9 mouse cellular contexts compared by ENCODE assay signal in genomic region chr6:87522236-87522635, GRCm38 (mm10). TPM values are rescaled to one million over a fixed set of nuclear protein-coding genes. Genes with fewer than 3 reads are reported as not detected.
DNase-seq lines count a peak whose midpoint lies in the region; ATAC-seq lines count a peak whose summit lies in the region.
"Had no signal": no experiment of that assay in that cellular context is flagged by ENCODE, and none has a peak within 500 bp of the region (broad histone marks: within the 10 kb centered on the region; RNA-seq: fewer than 3 reads in every experiment).

No protein-coding gene starts in this region.

- no peak overlapping the region for H3K4me2 ChIP-seq in forebrain, embryonic 11.5 days (ENCODE audit: low read depth, low read length, severe bottlenecking)
- H3K4me2 ChIP-seq in midbrain, embryonic 14.5 days (ENCODE audit: low read length), result no peak overlapping the region
- no peak overlapping the region for H3K4me2 ChIP-seq in midbrain, embryonic 13.5 days (replicated peaks)
- H3K4me2 ChIP-seq in midbrain, embryonic 15.5 days, result no peak overlapping the region
- H3K4me2 ChIP-seq: lung, embryonic 15.5 days had no signal

- H3K9ac ChIP-seq in forebrain, embryonic 11.5 days (ENCODE audit: low read length), result no peak overlapping the region
- H3K9ac ChIP-seq in midbrain, embryonic 14.5 days (replicated peaks; ENCODE audit: low read length), result no peak overlapping the region
- no peak overlapping the region for H3K9ac ChIP-seq in midbrain, embryonic 13.5 days (replicated peaks)
- no peak overlapping the region for H3K9ac ChIP-seq in midbrain, embryonic 15.5 days
- H3K9ac ChIP-seq: lung, embryonic 15.5 days had no signal

- peak; percentile 43 for DNase-seq in forebrain, embryonic 11.5 days (ENCODE audit: low spot score)
- DNase-seq in forebrain, embryonic 10.5 days (ENCODE audit: extremely low spot score, low spot score), result no peak
- DNase-seq in midbrain, embryonic 14.5 days, result peak; percentile 70
- DNase-seq in cerebellum, postnatal 10 days, result peak; percentile 72 to 76
- peak; percentile 75 for DNase-seq in kidney, postnatal 14 days
- peak; percentile 72 for DNase-seq in retina, embryonic 14.5 days (ENCODE audit: low spot score)

- H3K4me1 ChIP-seq in forebrain, embryonic 11.5 days (replicated peaks; ENCODE audit: control insufficient read depth, insufficient read depth, low read length), result no peaks in the 10 kb centered on the region
- H3K4me1 ChIP-seq in forebrain, embryonic 10.5 days, result peaks cover 9% of the 10 kb centered on the region
- no peaks in the 10 kb centered on the region for H3K4me1 ChIP-seq in midbrain, embryonic 14.5 days (ENCODE audit: control insufficient read depth, insufficient read depth, low read length)
- H3K4me1 ChIP-seq in midbrain, embryonic 13.5 days (replicated peaks), result no peaks in the 10 kb centered on the region
- H3K4me1 ChIP-seq in midbrain, embryonic 15.5 days, result no peaks in the 10 kb centered on the region
- H3K4me1 ChIP-seq: lung, embryonic 15.5 days had no signal

- ATAC-seq in forebrain, embryonic 11.5 days (replicated peaks; ENCODE audit: low FRiP score), result no peak
- no peak for ATAC-seq in midbrain, embryonic 14.5 days (ENCODE audit: low FRiP score, low TSS enrichment)
- ATAC-seq in midbrain, embryonic 13.5 days, result no peak
- no peak for ATAC-seq in midbrain, embryonic 15.5 days (replicated peaks)

- H3K9me3 ChIP-seq in forebrain, embryonic 11.5 days (ENCODE audit: control insufficient read depth, low read length), result no peaks in the 10 kb centered on the region
- no peaks in the 10 kb centered on the region for H3K9me3 ChIP-seq in forebrain, embryonic 10.5 days
- no peaks in the 10 kb centered on the region for H3K9me3 ChIP-seq in midbrain, embryonic 14.5 days (ENCODE audit: control insufficient read depth, low read length)
- H3K9me3 ChIP-seq in midbrain, embryonic 13.5 days, result no peaks in the 10 kb centered on the region
- no peaks in the 10 kb centered on the region for H3K9me3 ChIP-seq in midbrain, embryonic 15.5 days
- H3K9me3 ChIP-seq: lung, embryonic 15.5 days had no signal

- 47% methylated on average over 3 of the region's 3 CpGs for WGBS in forebrain, embryonic 11.5 days
- WGBS in forebrain, embryonic 10.5 days, result 34% methylated on average over 3 of the region's 3 CpGs
- WGBS in midbrain, embryonic 14.5 days, result 36% methylated on average over 3 of the region's 3 CpGs
- 30% methylated on average over 3 of the region's 3 CpGs for WGBS in midbrain, embryonic 13.5 days
- 28% methylated on average over 3 of the region's 3 CpGs for WGBS in midbrain, embryonic 15.5 days

- no peak overlapping the region for H3K4me3 ChIP-seq in forebrain, embryonic 11.5 days (ENCODE audit: low read depth, low read length)
- no peak overlapping the region for H3K4me3 ChIP-seq in forebrain, embryonic 10.5 days
- no peak overlapping the region for H3K4me3 ChIP-seq in midbrain, embryonic 14.5 days (replicated peaks; ENCODE audit: low read depth, low read length)
- H3K4me3 ChIP-seq in midbrain, embryonic 13.5 days (replicated peaks), result no peak overlapping the region
- no peak overlapping the region for H3K4me3 ChIP-seq in midbrain, embryonic 15.5 days
- H3K4me3 ChIP-seq: lung, embryonic 15.5 days had no signal

- H3K27me3 ChIP-seq in forebrain, embryonic 11.5 days (ENCODE audit: control insufficient read depth, insufficient read depth, low read length), result no peaks in the 10 kb centered on the region
- H3K27me3 ChIP-seq in forebrain, embryonic 10.5 days (ENCODE audit: poor library complexity, severe bottlenecking), result no peaks in the 10 kb centered on the region
- no peaks in the 10 kb centered on the region for H3K27me3 ChIP-seq in midbrain, embryonic 14.5 days (ENCODE audit: control insufficient read depth, insufficient read depth, low read length)
- H3K27me3 ChIP-seq in midbrain, embryonic 13.5 days, result no peaks in the 10 kb centered on the region
- H3K27me3 ChIP-seq in midbrain, embryonic 15.5 days (replicated peaks), result no peaks in the 10 kb centered on the region
- H3K27me3 ChIP-seq: lung, embryonic 15.5 days had no signal

- H3K27ac ChIP-seq in forebrain, embryonic 11.5 days (ENCODE audit: low read depth, low read length), result no peak overlapping the region
- H3K27ac ChIP-seq in forebrain, embryonic 10.5 days, result no peak overlapping the region
- H3K27ac ChIP-seq in midbrain, embryonic 14.5 days (replicated peaks; ENCODE audit: low read depth, low read length), result no peak overlapping the region
- H3K27ac ChIP-seq in midbrain, embryonic 13.5 days, result no peak overlapping the region
- no peak overlapping the region for H3K27ac ChIP-seq in midbrain, embryonic 15.5 days
- H3K27ac ChIP-seq: lung, embryonic 15.5 days had no signal

- no peaks in the 10 kb centered on the region for H3K36me3 ChIP-seq in forebrain, embryonic 11.5 days (ENCODE audit: control insufficient read depth, insufficient read depth, low read length)
- H3K36me3 ChIP-seq in forebrain, embryonic 10.5 days (replicated peaks), result no peaks in the 10 kb centered on the region
- no peaks in the 10 kb centered on the region for H3K36me3 ChIP-seq in midbrain, embryonic 14.5 days (ENCODE audit: control insufficient read depth, insufficient read depth, low read length)
- no peaks in the 10 kb centered on the region for H3K36me3 ChIP-seq in midbrain, embryonic 13.5 days
- H3K36me3 ChIP-seq in midbrain, embryonic 15.5 days (replicated peaks), result no peaks in the 10 kb centered on the region
- H3K36me3 ChIP-seq: lung, embryonic 15.5 days had no signal

RNA-seq across cellular contexts. Expression of gene Arhgap25, which starts 10.8 kb away (rescaled TPM):
- polyA plus RNA-seq in forebrain, embryonic 11.5 days (2014; fragmentation: Nextera tagmentation; extraction: Ambion mirVana), result 2.0 and 2.7 TPM in 2 replicates
- 1.9 and 2.0 TPM in 2 replicates for polyA plus RNA-seq in forebrain, embryonic 10.5 days (2016; fragmentation: Nextera tagmentation; extraction: Ambion mirVana)
- 1.1 and 2.4 TPM in 2 replicates for polyA plus RNA-seq in midbrain, embryonic 14.5 days (2014; fragmentation: Nextera tagmentation; extraction: Ambion mirVana)
- polyA plus RNA-seq in midbrain, embryonic 13.5 days (2015; fragmentation: Nextera tagmentation; extraction: Ambion mirVana), result 1.2 and 1.5 TPM in 2 replicates
- polyA plus RNA-seq in midbrain, embryonic 15.5 days (2015; fragmentation: Nextera tagmentation; extraction: Ambion mirVana), result 1.8 and 1.9 TPM in 2 replicates
